Mouse (Mus musculus): ENCODE data around the gene 3110082J24Rik. TPM values are rescaled to one million over a fixed set of nuclear protein-coding genes. Genes with fewer than 3 reads are reported as not detected.

3110082J24Rik gene
- polyA plus RNA-seq, 1 experiment from 2014 or later: not detected

DNA sequence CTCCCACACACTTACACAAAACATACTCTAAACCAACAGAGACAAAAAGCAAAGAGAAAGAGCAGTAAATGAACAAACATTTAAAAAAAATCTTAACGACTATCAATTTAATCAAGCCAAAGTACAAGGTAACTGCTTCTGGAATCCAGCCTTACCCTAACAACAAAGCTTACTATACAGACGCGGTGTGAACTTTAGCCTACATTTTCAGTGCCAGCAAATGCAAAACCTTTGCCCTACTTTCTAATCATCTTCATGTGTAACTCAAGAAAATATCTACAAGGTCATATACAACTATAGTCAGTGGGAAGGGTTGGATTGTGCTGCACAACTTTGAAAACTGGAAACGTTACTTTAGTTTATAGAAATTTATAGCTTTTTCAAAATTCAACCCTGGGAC, 46.1 kb upstream of the 3110082J24Rik start:
- 72% methylated on average over 4 of the region's 4 CpGs for WGBS
- Histone ChIP-seq H3K9me3 (ENCODE audit: low read depth, low read length) (no peaks in the 10 kb centered on the region), H3K9ac (no peak overlapping the region), H3K4me2 (no peak overlapping the region), H3K4me3 (ENCODE audit: low read depth, low read length) (no peak overlapping the region), H3K27me3 (ENCODE audit: insufficient read depth, low read length) (no peaks in the 10 kb centered on the region), H3K27ac (ENCODE audit: low read depth) (no peak overlapping the region), H3K4me1 (ENCODE audit: insufficient read depth) (peaks cover 3% of the 10 kb centered on the region; the same call in 1 of the 2 replicates), H3K36me3 (ENCODE audit: insufficient read depth) (peaks cover 4% of the 10 kb centered on the region)
- TF ChIP-seq CTCF (IDR thresholded peaks at IDR 0.05; ENCODE audit: low read depth): no peak
- ATAC-seq (ENCODE audit: insufficient read depth): no peak
- no peak for DNase-seq

- H3K9ac ChIP-seq: no peak overlapping the region
- DNase-seq (no peak), ATAC-seq (ENCODE audit: insufficient read depth) (no peak)
- H3K36me3 ChIP-seq (ENCODE audit: insufficient read depth): peaks cover 38% of the 10 kb centered on the region
- no peaks in the 10 kb centered on the region for H3K9me3 ChIP-seq (ENCODE audit: low read depth, low read length)
- H3K27me3 ChIP-seq (ENCODE audit: insufficient read depth, low read length): no peaks in the 10 kb centered on the region
- WGBS: 75% methylated on average over 5 of the region's 5 CpGs
- H3K4me1 ChIP-seq (ENCODE audit: insufficient read depth): no peaks in the 10 kb centered on the region
- H3K4me2 ChIP-seq: no peak overlapping the region
- TF ChIP-seq CTCF (IDR thresholded peaks at IDR 0.05; ENCODE audit: low read depth): no peak
- no peak overlapping the region for H3K4me3 ChIP-seq (ENCODE audit: low read depth, low read length)
- no peak overlapping the region for H3K27ac ChIP-seq (ENCODE audit: low read depth)
Observed at GRCm38 (mm10) chr5:30148133-30148920, 42.4 kb upstream of the 3110082J24Rik start.

DNA sequence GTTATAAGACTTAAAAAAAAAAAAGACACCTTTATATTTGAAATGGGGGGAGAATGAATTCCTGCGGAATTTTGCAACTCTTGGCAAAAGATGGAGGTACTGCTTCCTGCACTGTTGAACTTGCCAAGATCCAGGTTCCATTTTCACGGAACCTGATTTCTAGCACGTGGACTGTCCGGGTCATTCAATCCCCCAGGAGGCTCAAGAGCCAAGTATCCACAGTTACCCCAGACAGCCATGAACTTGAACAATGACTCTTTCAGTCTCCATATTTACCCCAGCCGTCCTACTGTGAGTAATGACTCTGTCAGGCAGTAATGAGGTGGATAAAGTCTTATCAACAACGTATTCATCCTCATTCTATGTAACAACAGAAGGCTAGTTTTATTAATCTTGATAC, 40.6 kb upstream of the 3110082J24Rik start:
- no peak for DNase-seq
- Histone ChIP-seq H3K4me2 (no peak overlapping the region), H3K27ac (ENCODE audit: low read depth) (no peak overlapping the region), H3K9me3 (ENCODE audit: low read depth, low read length) (no peaks in the 10 kb centered on the region), H3K36me3 (ENCODE audit: insufficient read depth) (peaks cover 55% of the 10 kb centered on the region), H3K27me3 (ENCODE audit: insufficient read depth, low read length) (no peaks in the 10 kb centered on the region), H3K4me1 (ENCODE audit: insufficient read depth) (no peaks in the 10 kb centered on the region), H3K4me3 (ENCODE audit: low read depth, low read length) (no peak overlapping the region), H3K9ac (no peak overlapping the region)
- ATAC-seq (ENCODE audit: insufficient read depth): no peak
- WGBS: 81% methylated on average over 6 of the region's 6 CpGs
- no peak for TF ChIP-seq CTCF (IDR thresholded peaks at IDR 0.05; ENCODE audit: low read depth)

DNA sequence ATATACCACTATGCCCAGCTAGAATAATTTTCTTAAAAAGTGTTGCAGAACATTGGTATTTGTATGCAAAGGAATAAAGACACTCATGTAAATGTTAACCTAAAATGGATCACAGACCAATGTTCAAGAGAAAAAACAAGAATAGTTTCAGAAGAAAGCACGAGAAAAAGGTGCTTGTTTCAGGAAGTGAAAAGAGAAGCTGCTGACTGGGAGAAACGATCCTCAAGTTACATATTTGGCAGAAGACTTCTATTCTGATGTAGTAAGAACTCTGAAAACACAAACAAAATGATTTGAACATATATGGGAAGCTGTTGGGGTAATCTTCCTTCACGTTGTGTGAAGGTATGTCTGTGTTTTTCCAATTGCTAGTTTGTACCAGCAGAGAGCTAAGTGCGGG, 32.3 kb upstream of the 3110082J24Rik start:
- peaks cover 88% of the 10 kb centered on the region for H3K36me3 ChIP-seq (ENCODE audit: insufficient read depth)
- no peak overlapping the region for H3K27ac ChIP-seq (ENCODE audit: low read depth)
- ATAC-seq (ENCODE audit: insufficient read depth): no peak
- DNase-seq: no peak
- H3K27me3 ChIP-seq (ENCODE audit: insufficient read depth, low read length): no peaks in the 10 kb centered on the region
- 85% methylated on average over 4 of the region's 4 CpGs for WGBS
- no peak overlapping the region for H3K9ac ChIP-seq
- H3K4me2 ChIP-seq: no peak overlapping the region
- H3K4me3 ChIP-seq (ENCODE audit: low read depth, low read length): no peak overlapping the region
- TF ChIP-seq CTCF (IDR thresholded peaks at IDR 0.05; ENCODE audit: low read depth): no peak
- H3K4me1 ChIP-seq (ENCODE audit: insufficient read depth): no peaks in the 10 kb centered on the region
- no peaks in the 10 kb centered on the region for H3K9me3 ChIP-seq (ENCODE audit: low read depth, low read length)

- H3K27me3 ChIP-seq (ENCODE audit: insufficient read depth, low read length): no peaks in the 10 kb centered on the region
- ATAC-seq (ENCODE audit: insufficient read depth): no peak
Observed at GRCm38 (mm10) chr5:30137271-30137670, 31.4 kb upstream of the 3110082J24Rik start.

DNA sequence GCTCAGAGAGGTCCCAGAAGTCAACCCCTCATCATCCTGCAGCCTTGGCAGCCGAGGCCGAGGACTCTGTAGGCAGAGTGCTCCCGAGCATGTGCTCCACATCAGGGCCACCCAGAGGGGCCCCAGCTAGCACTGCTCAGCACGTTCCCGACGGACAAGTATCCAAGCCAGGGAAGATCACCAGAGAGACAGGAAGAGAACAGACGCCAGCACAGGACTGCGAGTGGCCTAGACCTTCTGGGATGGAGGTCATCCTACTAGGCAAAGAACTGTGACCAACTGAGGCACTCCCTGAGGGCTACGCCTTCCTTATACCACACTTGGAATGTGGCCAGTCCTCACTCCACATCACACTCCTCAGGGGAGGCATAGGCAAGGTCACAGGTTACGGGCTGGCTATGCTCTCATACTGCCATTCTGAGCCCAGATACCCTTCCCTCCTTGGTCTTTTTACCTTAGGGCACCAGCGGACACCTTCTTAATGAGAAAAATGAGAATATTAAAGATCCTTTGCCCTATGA, 29.9 kb upstream of the 3110082J24Rik start:
- no peak overlapping the region for H3K27ac ChIP-seq (ENCODE audit: low read depth)
- H3K27me3 ChIP-seq (ENCODE audit: insufficient read depth, low read length): no peaks in the 10 kb centered on the region
- no peaks in the 10 kb centered on the region for H3K9me3 ChIP-seq (ENCODE audit: low read depth, low read length)
- no peak overlapping the region for H3K9ac ChIP-seq
- H3K4me2 ChIP-seq: no peak overlapping the region
- no peak for TF ChIP-seq CTCF (IDR thresholded peaks at IDR 0.05; ENCODE audit: low read depth)
- 90% methylated on average over 11 of the region's 11 CpGs for WGBS
- DNase-seq (no peak), ATAC-seq (ENCODE audit: insufficient read depth) (no peak)
- no peaks in the 10 kb centered on the region for H3K4me1 ChIP-seq (ENCODE audit: insufficient read depth)
- H3K36me3 ChIP-seq (ENCODE audit: insufficient read depth): peaks cover 87% of the 10 kb centered on the region
- no peak overlapping the region for H3K4me3 ChIP-seq (ENCODE audit: low read depth, low read length)

More at GRCm38 (mm10) chr5:30137271-30137670, 31.4 kb upstream of the 3110082J24Rik start:
- Histone ChIP-seq H3K27ac (ENCODE audit: low read depth) (no peak overlapping the region), H3K4me2 (no peak overlapping the region), H3K36me3 (ENCODE audit: insufficient read depth) (peaks cover 88% of the 10 kb centered on the region), H3K4me1 (ENCODE audit: insufficient read depth) (no peaks in the 10 kb centered on the region), H3K4me3 (ENCODE audit: low read depth, low read length) (no peak overlapping the region), H3K9me3 (ENCODE audit: low read depth, low read length) (no peaks in the 10 kb centered on the region), H3K9ac (no peak overlapping the region)
- no peak for DNase-seq
- WGBS: 90% methylated on average over 9 of the region's 9 CpGs
- TF ChIP-seq CTCF (IDR thresholded peaks at IDR 0.05; ENCODE audit: low read depth): no peak

DNA sequence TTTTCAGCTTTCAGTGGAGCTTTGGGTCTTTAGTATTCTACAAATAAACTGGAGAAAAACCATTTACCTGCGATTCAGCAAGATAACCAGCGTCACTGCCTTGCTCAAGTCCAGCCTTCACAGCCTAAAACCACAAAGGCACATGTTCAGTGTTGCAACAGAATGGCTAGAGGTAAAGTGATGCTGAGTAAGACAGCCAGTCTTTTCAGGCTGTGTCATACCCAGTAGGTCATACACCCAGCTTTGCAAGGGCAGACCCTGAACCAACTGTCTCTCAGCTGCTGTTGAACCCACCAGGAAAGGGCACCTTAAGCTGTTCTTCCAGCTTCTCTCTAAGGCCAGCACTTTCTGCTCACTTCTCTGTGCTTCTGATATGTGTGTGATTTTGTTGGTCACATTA, 26.3 kb upstream of the 3110082J24Rik start:
- DNase-seq (no peak), ATAC-seq (ENCODE audit: insufficient read depth) (no peak)
- H3K4me1 ChIP-seq (ENCODE audit: insufficient read depth): no peaks in the 10 kb centered on the region
- no peak for TF ChIP-seq CTCF (IDR thresholded peaks at IDR 0.05; ENCODE audit: low read depth)
- H3K36me3 ChIP-seq (ENCODE audit: insufficient read depth): peaks cover 88% of the 10 kb centered on the region
- H3K4me2 ChIP-seq: no peak overlapping the region
- no peak overlapping the region for H3K4me3 ChIP-seq (ENCODE audit: low read depth, low read length)
- no peaks in the 10 kb centered on the region for H3K9me3 ChIP-seq (ENCODE audit: low read depth, low read length)
- 97% methylated on average over 2 of the region's 2 CpGs for WGBS
- no peak overlapping the region for H3K27ac ChIP-seq (ENCODE audit: low read depth)
- no peak overlapping the region for H3K9ac ChIP-seq
- H3K27me3 ChIP-seq (ENCODE audit: insufficient read depth, low read length): no peaks in the 10 kb centered on the region

Measured in lung, embryonic 14.5 days (tissue).